Mouse (Mus musculus): ENCODE measurements around the gene Ppp1r32.
A peak's percentile ranks its signal among the peaks of the same experiment; 100 is the strongest.

Gene Ppp1r32

GRCm38 (mm10) chr19:10482703-10483102 is at the start of gene Ppp1r32:
Gene Ppp1r32, minus strand, starts transcription at chr19:10482928.
- DNase-seq (ENCODE audit: low read depth, low spot score), result no peak

DNA sequence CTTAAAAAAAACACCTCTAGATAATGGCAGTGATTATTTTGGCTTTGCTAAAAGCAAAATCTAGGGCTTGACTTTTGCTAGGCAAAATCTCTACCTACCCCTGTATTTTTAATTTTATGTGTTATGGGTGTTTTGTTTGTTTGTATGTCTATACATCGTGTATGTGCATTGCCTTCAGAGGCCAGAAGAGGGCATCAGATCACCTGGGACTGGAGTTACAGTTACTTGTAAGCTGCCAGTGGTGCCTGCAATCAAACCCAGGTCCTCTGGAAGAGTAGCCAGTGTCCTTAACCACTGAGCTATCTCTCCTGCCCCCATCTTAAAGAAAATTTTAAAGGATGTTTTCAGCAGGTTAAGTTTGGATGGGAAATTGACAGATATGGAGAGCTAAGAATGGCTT is 47.4 kb upstream of the Ppp1r32 start:
- peak; percentile 40 for DNase-seq (ENCODE audit: low read depth, low spot score)

GRCm38 (mm10) chr19:10525910-10526309 is 43.2 kb upstream of the Ppp1r32 start, which contains the start of gene Sdhaf2:
Gene Sdhaf2, minus strand, starts transcription at chr19:10526142.
- peak; percentile 89 for DNase-seq (ENCODE audit: low read depth, low spot score)

GRCm38 (mm10) chr19:10525106-10525901 is 42.6 kb upstream of the Ppp1r32 start, which contains the start of gene Cpsf7:
Gene Cpsf7, plus strand, starts transcription at chr19:10525266.
- DNase-seq (ENCODE audit: low read depth, low spot score), result peak; percentile 95

DNA sequence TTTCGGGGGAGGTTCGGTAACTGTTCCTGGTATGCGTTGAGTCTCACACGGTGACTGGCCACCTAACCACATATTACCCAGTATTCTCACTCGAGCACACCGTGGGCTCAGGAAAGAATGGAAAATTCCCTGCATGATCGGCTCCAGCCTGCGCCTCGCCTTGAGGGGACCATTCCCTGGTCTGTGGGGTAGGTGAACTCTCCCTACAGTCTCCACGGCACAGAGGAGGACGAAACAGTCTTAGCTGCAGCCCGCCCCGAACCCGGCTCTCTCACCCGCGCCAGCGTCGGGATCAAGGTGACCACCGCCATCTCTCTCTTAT is 42.0 kb upstream of the Ppp1r32 start:
- DNase-seq (ENCODE audit: low read depth, low spot score), result no peak

- DNase-seq (ENCODE audit: low read depth, low spot score), result no peak
Observed at GRCm38 (mm10) chr19:10523483-10524080, 40.9 kb upstream of the Ppp1r32 start.

- no peak for DNase-seq (ENCODE audit: low read depth, low spot score)
Observed at GRCm38 (mm10) chr19:10521926-10522325, 39.2 kb upstream of the Ppp1r32 start.

DNA sequence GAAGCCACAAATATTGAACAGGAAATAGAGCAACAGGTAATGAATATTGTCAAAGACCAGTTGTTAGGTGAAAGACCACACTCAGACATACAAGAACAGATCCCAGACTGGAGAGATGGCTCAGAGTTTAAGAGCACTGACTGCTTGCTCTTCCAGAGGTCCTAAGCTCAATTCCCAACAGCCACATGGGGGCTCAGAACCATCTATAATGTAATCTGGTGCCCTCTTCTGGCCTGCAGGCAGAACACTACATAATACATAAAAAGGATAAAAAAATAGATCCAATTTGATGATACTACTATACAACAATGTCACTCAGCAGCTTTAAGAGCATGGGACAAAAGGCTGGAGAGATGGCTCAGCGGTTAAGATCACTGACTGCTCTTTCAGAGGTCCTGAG is 37.6 kb upstream of the Ppp1r32 start:
- peak; percentile 77 for DNase-seq (ENCODE audit: low read depth, low spot score)

GRCm38 (mm10) chr19:10510759-10511330 is 28.1 kb upstream of the Ppp1r32 start:
- no peak for DNase-seq (ENCODE audit: low read depth, low spot score)

- DNase-seq (ENCODE audit: low read depth, low spot score), result peak; percentile 69
Observed at GRCm38 (mm10) chr19:10502571-10502970, 19.8 kb upstream of the Ppp1r32 start.

GRCm38 (mm10) chr19:10500581-10500980 is 17.9 kb upstream of the Ppp1r32 start:
- no peak for DNase-seq (ENCODE audit: low read depth, low spot score)

GRCm38 (mm10) chr19:10497512-10498160 is 14.9 kb upstream of the Ppp1r32 start:
- peak; percentile 95 for DNase-seq (ENCODE audit: low read depth, low spot score)

DNA sequence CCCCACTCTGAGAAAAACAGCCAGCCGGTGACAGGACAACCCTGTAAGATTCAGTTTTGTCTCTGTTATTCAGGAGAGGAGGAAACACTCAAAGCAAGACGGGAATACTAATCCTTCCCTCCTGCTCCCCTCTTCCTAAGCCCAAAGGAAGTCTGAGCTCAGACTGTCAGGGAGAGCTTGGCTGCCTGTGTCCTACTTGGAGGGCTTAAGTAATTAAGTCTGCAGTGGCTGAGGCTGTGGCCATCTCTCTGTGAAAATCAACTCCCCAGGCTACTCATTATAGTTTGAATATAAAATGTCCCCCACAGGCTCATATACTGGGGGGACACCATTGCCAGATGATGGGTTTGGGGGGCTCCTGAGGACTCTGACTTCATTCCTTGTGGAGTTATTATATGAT is 14.2 kb upstream of the Ppp1r32 start:
- DNase-seq (ENCODE audit: low read depth, low spot score), result no peak

GRCm38 (mm10) chr19:10495670-10496069 is 12.9 kb upstream of the Ppp1r32 start:
- peak; percentile 21 for DNase-seq (ENCODE audit: low read depth, low spot score)

- peak; percentile 87 for DNase-seq (ENCODE audit: low read depth, low spot score)
Observed at GRCm38 (mm10) chr19:10486264-10486738, 3.6 kb upstream of the Ppp1r32 start.

DNA sequence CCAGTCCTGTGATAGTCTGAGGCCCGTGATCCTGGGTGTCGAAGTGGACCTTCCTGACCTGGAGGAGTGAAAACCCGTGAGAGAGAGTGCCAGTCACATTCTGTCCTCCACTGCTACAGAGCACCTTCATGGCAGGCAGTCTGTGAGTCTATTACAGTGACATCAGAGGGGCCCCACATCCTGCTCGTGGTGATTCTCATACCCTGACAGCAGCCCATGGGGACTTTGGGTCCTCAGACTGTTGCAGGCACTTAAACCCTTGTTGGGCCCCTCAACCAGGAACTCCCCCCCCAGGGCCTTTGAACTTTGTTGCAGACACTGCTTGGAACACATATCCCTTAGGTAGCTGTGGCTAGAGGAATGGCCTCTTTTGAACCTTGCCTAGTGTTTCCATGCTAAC is 3.2 kb downstream of the Ppp1r32 start:
- no peak for DNase-seq (ENCODE audit: low read depth, low spot score)

DNA sequence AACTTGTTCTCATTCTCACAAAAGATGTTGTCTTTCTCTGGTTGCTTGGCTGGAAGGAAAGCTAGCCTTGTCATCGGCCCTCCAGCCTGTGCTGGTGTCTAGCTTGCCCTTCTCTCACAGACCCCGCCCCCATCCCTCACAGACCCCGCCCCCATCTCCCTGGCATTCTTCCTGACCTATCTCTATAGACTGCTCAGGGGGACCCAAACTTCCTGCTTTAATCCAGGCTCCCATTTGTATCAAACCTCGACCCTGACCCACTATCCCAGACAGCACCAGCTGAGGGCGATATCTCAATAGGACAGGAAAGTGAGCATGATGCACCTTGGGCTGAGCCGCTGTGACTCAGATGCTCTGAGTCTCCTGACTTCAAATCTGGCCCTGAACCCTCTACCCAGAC is 8.9 kb downstream of the Ppp1r32 start:
- DNase-seq (ENCODE audit: low read depth, low spot score), result no peak

DNA sequence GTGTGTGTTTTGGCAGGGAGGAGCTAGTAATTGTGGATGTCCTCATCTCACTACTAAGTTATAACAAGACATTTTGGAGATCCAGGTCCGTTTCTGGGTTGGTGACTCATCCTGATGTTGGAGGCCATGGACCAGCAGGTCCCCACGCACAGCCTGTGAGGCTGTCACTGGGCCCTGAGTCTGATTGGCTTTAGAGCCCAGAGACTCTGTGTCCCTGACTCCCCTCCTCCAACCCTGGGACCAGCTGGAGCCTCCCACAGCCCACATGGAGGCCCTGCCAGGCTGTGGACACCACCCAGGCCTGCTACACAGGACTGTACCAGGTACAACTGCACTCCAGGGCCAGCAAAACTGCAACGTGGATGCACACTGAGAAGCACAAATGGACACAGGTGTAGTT is 9.8 kb downstream of the Ppp1r32 start:
- no peak for DNase-seq (ENCODE audit: low read depth, low spot score)

DNA sequence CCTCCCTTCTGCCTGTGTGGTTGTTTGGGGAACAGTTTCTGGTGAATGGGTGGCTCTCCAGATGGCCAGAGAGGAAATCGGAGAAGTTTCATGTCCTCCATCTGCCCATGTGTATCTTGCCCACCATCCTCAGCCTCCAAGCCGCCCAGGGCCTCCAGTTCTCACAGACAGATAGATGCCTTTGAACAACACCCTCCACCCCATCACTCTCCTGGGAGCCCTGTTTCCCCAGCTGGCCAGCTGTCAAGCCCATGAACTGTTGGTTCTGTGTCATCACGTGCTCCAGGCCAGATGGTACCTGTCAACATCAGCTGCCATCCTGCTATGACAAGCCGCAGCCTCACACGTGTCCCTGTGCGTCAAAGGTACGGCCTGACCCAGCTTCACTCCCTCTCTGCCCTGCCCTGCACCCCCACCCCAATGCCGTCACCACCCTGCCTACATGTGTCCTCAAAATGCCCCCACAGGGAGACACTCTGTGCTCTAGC is 13.5 kb downstream of the Ppp1r32 start:
- DNase-seq (ENCODE audit: low read depth, low spot score), result no peak

- no peak for DNase-seq (ENCODE audit: low read depth, low spot score)
Observed at GRCm38 (mm10) chr19:10464427-10464826, 18.3 kb downstream of the Ppp1r32 start.

GRCm38 (mm10) chr19:10461584-10461983 is 21.1 kb downstream of the Ppp1r32 start:
- DNase-seq (ENCODE audit: low read depth, low spot score), result no peak

DNA sequence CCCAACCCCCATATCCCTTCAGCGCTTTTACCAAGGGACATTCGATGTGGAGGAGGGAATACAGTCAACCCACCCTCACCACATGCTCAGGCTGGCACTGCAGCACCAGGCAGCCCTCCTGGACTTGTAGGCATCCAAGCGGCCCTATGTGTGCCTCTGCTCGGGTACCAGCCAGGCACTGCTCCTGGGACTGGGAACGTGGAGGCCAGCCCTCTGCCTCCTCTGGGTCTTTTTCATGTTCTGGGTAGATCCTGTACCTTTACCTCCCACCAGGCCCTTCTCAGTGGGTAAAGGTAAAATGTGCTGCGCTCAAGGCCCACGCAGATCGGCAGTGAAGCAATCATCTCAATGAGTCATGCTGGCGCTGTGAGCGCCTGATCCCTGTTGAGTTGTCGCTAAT is 22.8 kb downstream of the Ppp1r32 start:
- DNase-seq (ENCODE audit: low read depth, low spot score), result no peak
